Mouse (Mus musculus) lung, adult 2 months (tissue): ENCODE measurements at regions not wholly inside any gene's neighbourhood (a gene's known extent, or its start where the extent isn't known, plus 50 kb on each side); places are given as distances from the start of the nearest gene placed in this dataset.

Experiments
- CTCF ChIP-seq: fragments of 200-500 bp; IDR thresholded peaks from 2 replicates; pipeline ENCODE4 v1.5.1; 2011; ENCODE audit warnings: mild to moderate bottlenecking, low read length, control low read depth; ENCODE audit not compliant: insufficient read depth
- POLR2A ChIP-seq: fragments of 200-500 bp; IDR thresholded peaks from 2 replicates; pipeline ENCODE4 v1.6.1; 2011; ENCODE audit warnings: low read depth, mild to moderate bottlenecking, control low read depth, low read length, borderline replicate concordance; ENCODE audit errors: extremely low read depth

DNA sequence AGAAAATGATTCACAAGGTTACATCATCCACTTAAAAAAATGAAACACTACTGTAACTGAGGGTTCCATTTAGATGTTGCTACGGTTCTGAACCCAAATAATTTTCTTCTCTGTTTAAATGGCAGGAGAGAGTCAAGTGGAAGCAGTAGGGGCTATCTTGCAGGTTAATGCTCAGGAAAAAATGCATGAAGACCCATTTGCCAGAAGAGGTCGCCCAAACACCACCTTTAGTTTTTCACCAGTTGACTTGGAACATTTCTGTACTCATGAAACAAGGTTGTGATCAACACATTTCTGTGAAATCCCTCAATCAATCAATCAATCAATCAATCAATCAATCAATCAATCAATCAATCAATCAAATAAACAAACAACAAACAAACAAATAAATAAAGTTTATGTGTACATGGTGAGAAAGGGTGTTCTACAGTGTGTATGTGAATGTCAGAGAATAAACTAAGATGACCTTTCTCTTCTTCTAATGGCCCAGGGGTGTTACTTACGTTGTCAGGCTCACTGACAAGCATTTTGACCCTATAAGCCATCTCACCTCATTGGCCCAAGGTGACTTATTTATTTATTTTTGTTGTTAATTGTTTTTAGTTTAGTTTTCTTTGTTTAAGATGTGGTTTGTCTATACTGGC lies 68.5 kb upstream of the Megf9 start:
- TF ChIP-seq POLR2A (no peak), CTCF (no peak)
